13 mouse cellular contexts compared by ENCODE assay signal in the genomic region with DNA sequence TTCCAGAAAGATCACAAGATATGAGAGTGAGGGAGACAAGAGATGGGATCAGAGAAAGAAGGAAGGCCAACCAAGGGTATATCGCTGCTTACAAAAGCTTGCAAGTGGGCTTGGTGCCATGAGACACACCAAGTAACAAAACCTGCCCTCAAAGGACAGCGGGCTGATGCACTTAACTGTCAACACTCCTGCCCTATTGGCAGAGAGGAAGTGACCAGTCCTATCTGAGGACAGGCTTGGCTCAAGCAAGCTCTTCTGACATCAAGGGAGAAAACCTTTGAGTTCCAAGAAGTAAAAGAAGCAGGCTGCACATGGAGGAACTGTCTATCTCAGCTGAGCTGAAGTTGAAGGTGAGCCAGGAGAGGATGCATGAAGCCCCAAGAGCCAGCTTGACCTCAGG.
"Had no signal": no experiment of that assay in that cellular context is flagged by ENCODE, and none has a peak within 500 bp of the region (broad histone marks: within the 10 kb centered on the region; RNA-seq: fewer than 3 reads in every experiment).

No protein-coding gene starts in this region.

- H3K27ac ChIP-seq: left cerebral cortex, adult 2 months; limb, embryonic 10.5 days; liver, embryonic 13.5 days; lung, embryonic 15.5 days; macrophage; midbrain, embryonic 15.5 days; neural tube, embryonic 12.5 days had no signal

- H3K4me2 ChIP-seq: liver, embryonic 13.5 days; lung, embryonic 15.5 days; midbrain, embryonic 11.5 days; midbrain, embryonic 15.5 days; neural tube, embryonic 12.5 days had no signal

- H3K9ac ChIP-seq: liver, embryonic 13.5 days; liver, postnatal 0 days; lung, embryonic 15.5 days; midbrain, embryonic 15.5 days; neural tube, embryonic 12.5 days had no signal

- DNase-seq: kidney, postnatal 25 days; liver, embryonic 13.5 days; liver, postnatal 0 days; lung, postnatal 14 days; thymus, postnatal 4 days had no signal

- H3K36me3 ChIP-seq: limb, embryonic 10.5 days; liver, embryonic 13.5 days; lung, embryonic 15.5 days; midbrain, embryonic 15.5 days; neural tube, embryonic 12.5 days had no signal

- H3K27me3 ChIP-seq: lung, embryonic 15.5 days; megakaryocyte, embryonic 14.5 days; midbrain, embryonic 15.5 days; neural tube, embryonic 12.5 days had no signal

- H3K4me1 ChIP-seq: midbrain, embryonic 15.5 days; neural tube, embryonic 12.5 days had no signal

- H3K9me3 ChIP-seq: limb, embryonic 10.5 days; liver, embryonic 13.5 days; lung, embryonic 15.5 days; midbrain, embryonic 15.5 days; neural tube, embryonic 12.5 days had no signal

- ATAC-seq: liver, postnatal 0 days; midbrain, embryonic 15.5 days had no signal

- H3K4me3 ChIP-seq: left cerebral cortex, adult 2 months; limb, embryonic 10.5 days; liver, embryonic 13.5 days; lung, embryonic 15.5 days; megakaryocyte, embryonic 14.5 days; midbrain, embryonic 15.5 days; neural tube, embryonic 12.5 days had no signal
